Mouse (Mus musculus): ENCODE measurements at regions not wholly inside any gene's neighbourhood (a gene's known extent, or its start where the extent isn't known, plus 50 kb on each side); places are given as distances from the start of the nearest gene placed in this dataset.

GRCm38 (mm10) chr15:31869100-31869499 is 267.4 kb downstream of the Fam173b start:
- TF ChIP-seq POLR2A (IDR thresholded peaks at IDR 0.05; ENCODE audit: borderline replicate concordance, extremely low read depth, insufficient read depth, insufficient read length, poor library complexity, severe bottlenecking): no peak
- no peak for TF ChIP-seq CTCF (IDR thresholded peaks at IDR 0.05; ENCODE audit: borderline replicate concordance, extremely low read depth, insufficient read depth, insufficient read length)
